ENCODE assay signal across 31 mouse cellular contexts in genomic region chr15:94032957-94033356, GRCm38 (mm10).
DNase-seq lines count a peak whose midpoint lies in the region; ATAC-seq and TF ChIP-seq lines count a peak whose summit lies in the region.
"Had no signal": no experiment of that assay in that cellular context is flagged by ENCODE, and none has a peak within 500 bp of the region (broad histone marks: within the 10 kb centered on the region; RNA-seq: fewer than 3 reads in every experiment).

No protein-coding gene starts in this region.

- H3K4me2 ChIP-seq in forebrain, embryonic 14.5 days (ENCODE audit: low read length) = no peak overlapping the region
- no peak overlapping the region for H3K4me2 ChIP-seq in forebrain, embryonic 12.5 days
- H3K4me2 ChIP-seq: embryonic facial prominence, embryonic 15.5 days; forebrain, embryonic 13.5 days; heart, embryonic 11.5 days; hindbrain, embryonic 13.5 days; limb, embryonic 12.5 days; liver, embryonic 15.5 days; lung, embryonic 14.5 days had no signal

- H3K27me3 ChIP-seq in forebrain, embryonic 14.5 days (replicated peaks; ENCODE audit: control insufficient read depth, insufficient read depth, low read length) = no peaks in the 10 kb centered on the region
- H3K27me3 ChIP-seq in forebrain, embryonic 12.5 days = no peaks in the 10 kb centered on the region
- H3K27me3 ChIP-seq: CH12.LX; embryonic facial prominence, embryonic 15.5 days; forebrain, embryonic 13.5 days; hindbrain, embryonic 13.5 days; limb, embryonic 12.5 days; liver, embryonic 15.5 days had no signal

- no peak overlapping the region for H3K9ac ChIP-seq in forebrain, embryonic 14.5 days (ENCODE audit: low read length)
- H3K9ac ChIP-seq in forebrain, embryonic 12.5 days = no peak overlapping the region
- H3K9ac ChIP-seq: embryonic facial prominence, embryonic 15.5 days; forebrain, embryonic 13.5 days; hindbrain, embryonic 13.5 days; limb, embryonic 12.5 days; liver, embryonic 15.5 days; lung, embryonic 14.5 days had no signal

- H3K4me1 ChIP-seq in forebrain, embryonic 14.5 days (ENCODE audit: control insufficient read depth, insufficient read depth, low read length) = no peaks in the 10 kb centered on the region
- no peaks in the 10 kb centered on the region for H3K4me1 ChIP-seq in forebrain, embryonic 12.5 days
- H3K4me1 ChIP-seq: embryonic facial prominence, embryonic 10.5 days; embryonic facial prominence, embryonic 15.5 days; forebrain, embryonic 13.5 days; hindbrain, embryonic 13.5 days; limb, embryonic 12.5 days; liver, embryonic 15.5 days had no signal

- H3K4me3 ChIP-seq in forebrain, embryonic 14.5 days (ENCODE audit: low read depth, low read length) = no peak overlapping the region
- H3K4me3 ChIP-seq in forebrain, embryonic 12.5 days (replicated peaks) = no peak overlapping the region
- H3K4me3 ChIP-seq in left cerebral cortex, adult 2 months = no peak overlapping the region
- H3K4me3 ChIP-seq: embryonic facial prominence, embryonic 10.5 days; embryonic facial prominence, embryonic 15.5 days; forebrain, embryonic 13.5 days; hindbrain, embryonic 13.5 days; limb, embryonic 12.5 days; liver, embryonic 15.5 days had no signal

- no peak overlapping the region for H3K27ac ChIP-seq in forebrain, embryonic 14.5 days (ENCODE audit: low read depth, low read length)
- H3K27ac ChIP-seq in forebrain, embryonic 12.5 days = no peak overlapping the region
- H3K27ac ChIP-seq in left cerebral cortex, adult 2 months = peak overlapping the region; percentile 41; the same call in 1 of the 2 replicates
- H3K27ac ChIP-seq: embryonic facial prominence, embryonic 10.5 days; embryonic facial prominence, embryonic 15.5 days; forebrain, embryonic 13.5 days; hindbrain, embryonic 13.5 days; kidney, postnatal 0 days; limb, embryonic 12.5 days; liver, embryonic 15.5 days had no signal

- H3K36me3 ChIP-seq in forebrain, embryonic 14.5 days (ENCODE audit: control insufficient read depth, insufficient read depth, low read length) = no peaks in the 10 kb centered on the region
- H3K36me3 ChIP-seq in forebrain, embryonic 12.5 days (replicated peaks) = no peaks in the 10 kb centered on the region
- H3K36me3 ChIP-seq: embryonic facial prominence, embryonic 10.5 days; embryonic facial prominence, embryonic 15.5 days; hindbrain, embryonic 13.5 days; limb, embryonic 12.5 days; liver, embryonic 15.5 days had no signal

- H3K9me3 ChIP-seq in forebrain, embryonic 14.5 days (replicated peaks; ENCODE audit: control insufficient read depth, low read length) = no peaks in the 10 kb centered on the region
- no peaks in the 10 kb centered on the region for H3K9me3 ChIP-seq in forebrain, embryonic 12.5 days
- H3K9me3 ChIP-seq: embryonic facial prominence, embryonic 10.5 days; embryonic facial prominence, embryonic 15.5 days; forebrain, embryonic 13.5 days; hindbrain, embryonic 13.5 days; liver, embryonic 15.5 days had no signal

- TF ChIP-seq CTCF in left cerebral cortex, adult 2 months (IDR thresholded peaks at IDR 0.05) = no peak

- intact Hi-C loops in left cerebral cortex, adult 2 months (cut with DNase I) = no loop called here
- intact Hi-C loops in left cerebral cortex, postnatal 4 days (cut with DNase I) = no loop called here

- peak; percentile 40 for DNase-seq in forebrain, embryonic 14.5 days (ENCODE audit: low spot score)
- DNase-seq in layer of hippocampus, adult 11-12 months (ENCODE audit: low spot score) = peak; percentile 41
- no peak for DNase-seq in layer of hippocampus, postnatal 25 days (ENCODE audit: extremely low spot score in 1 of 2, low spot score in 1 of 2)
- DNase-seq in left cerebral cortex, adult 2 months (ENCODE audit: extremely low spot score in 1 of 2, low spot score in 2 of 2) = no peak
- no peak for DNase-seq in left cerebral cortex, postnatal 4 days
- DNase-seq in telencephalon, adult 2 months (ENCODE audit: low read depth, low spot score) = peak; percentile 67
- DNase-seq: adrenal gland, adult 2 months; adrenal gland, postnatal 36 days; cerebellum, adult 8-10 months; cerebellum, postnatal 25 days; gastrocnemius, postnatal 25 days; heart, adult 18-20 months; heart, postnatal 4 days; kidney, adult 8-10 months; kidney, postnatal 4 days; lung, embryonic 14.5 days; lung, postnatal 14 days; midbrain, embryonic 14.5 days; retina, postnatal 1 day had no signal

- no peak; the same call in 1 of the 2 replicates for ATAC-seq in forebrain, embryonic 14.5 days
- ATAC-seq in forebrain, embryonic 12.5 days (ENCODE audit: low FRiP score) = no peak
- ATAC-seq: activated CD4-positive, CD25-positive, alpha-beta regulatory T cell, adult 4 months; forebrain, embryonic 13.5 days; intestine, embryonic 16.5 days had no signal

- WGBS in forebrain, embryonic 14.5 days = 82% methylated on average over 2 of the region's 2 CpGs
- WGBS in forebrain, embryonic 12.5 days = 77% methylated on average over 2 of the region's 2 CpGs

Comparison
In these comparisons a context has a peak if more than half of its experiments do, and no peak if none do; other contexts are left out.
1. DNase-seq: peak in forebrain, embryonic 14.5 days (single experiment), layer of hippocampus, adult 11-12 months (single experiment) and telencephalon, adult 2 months (single experiment); none in layer of hippocampus, postnatal 25 days (0 of 2), left cerebral cortex, adult 2 months (0 of 2) and left cerebral cortex, postnatal 4 days (single experiment).